Mouse (Mus musculus): ENCODE data around the gene H6pd.

DNA sequence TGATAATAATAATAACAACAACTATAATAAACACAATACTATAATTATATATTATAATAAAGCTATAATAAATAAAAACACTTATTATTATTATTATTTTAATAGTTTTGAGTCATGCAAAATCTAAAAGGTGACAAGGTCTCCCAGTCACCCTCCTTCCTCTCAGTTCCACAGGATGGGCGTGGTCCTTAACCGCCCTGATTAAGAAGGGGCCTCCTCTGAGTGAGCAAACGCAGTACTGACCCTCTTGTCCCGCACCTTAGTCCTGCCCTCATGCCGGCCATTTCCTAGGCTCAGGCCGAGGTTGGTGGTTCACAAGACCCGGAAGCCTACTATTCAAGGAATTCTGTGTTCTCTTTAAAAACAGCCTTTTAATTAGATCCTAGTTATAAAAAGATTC is 14.7 kb upstream of the H6pd start:
- TF ChIP-seq CTCF (conservative IDR thresholded peaks at IDR 0.05; ENCODE audit: low read length) (no peak), POU5F1 (IDR thresholded peaks at IDR 0.05; ENCODE audit: borderline replicate concordance, low read length) (no peak)

Measured in E14TG2a.4 (cell line).